Mouse (Mus musculus) small intestine, adult 2 months (tissue): ENCODE data around the gene Hhat.

Experiments used
- CTCF ChIP-seq: fragments of 200-500 bp; IDR thresholded peaks from 2 replicates; pipeline ENCODE4 v1.5.1; 2012; ENCODE audit warnings: low read depth, mild to moderate bottlenecking, control low read depth, inconsistent platforms, low read length, moderate library complexity, mixed read lengths; ENCODE audit not compliant: insufficient replicate concordance, insufficient read length; ENCODE audit errors: extremely low read depth
- POLR2A ChIP-seq: fragments of 200-500 bp; IDR thresholded peaks from 2 replicates; pipeline ENCODE4 v1.6.1; 2012; ENCODE audit warnings: low read depth, mild to moderate bottlenecking, control low read depth, inconsistent platforms, low read length, moderate library complexity

DNA sequence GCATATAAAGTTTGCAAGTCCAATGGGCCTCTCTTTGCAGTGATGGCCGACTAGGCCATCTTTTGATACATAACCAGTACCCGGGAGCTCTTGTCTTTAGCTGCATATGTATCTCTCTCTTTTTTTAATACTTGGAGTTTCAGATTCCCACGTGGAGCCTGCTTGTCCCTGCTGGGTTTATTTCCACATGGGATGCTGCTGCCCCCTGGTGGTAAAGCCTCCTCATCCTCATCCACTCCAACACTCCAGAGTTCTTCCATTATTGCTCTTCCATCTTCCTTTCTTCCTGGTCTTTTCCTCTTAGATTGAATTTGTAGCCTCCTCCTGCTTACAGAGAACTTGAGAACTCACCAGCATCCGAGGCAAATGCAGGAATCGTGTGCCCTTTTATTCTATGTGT is 48.9 kb downstream of the Hhat start:
- TF ChIP-seq POLR2A = no peak
- TF ChIP-seq CTCF = peak; percentile 65; the same call in 1 of the 2 replicates
